Mouse (Mus musculus) brain, embryonic 18.5 days (tissue): ENCODE measurements at regions not wholly inside any gene's neighbourhood (a gene's known extent, or its start where the extent isn't known, plus 50 kb on each side); places are given as distances from the start of the nearest gene placed in this dataset.

Experiments
- DNase-seq: peaks from one replicate; pipeline ENCODE4 v3.0.0-alpha.2; 2012; ENCODE audit warnings: low read depth, low spot score

DNA sequence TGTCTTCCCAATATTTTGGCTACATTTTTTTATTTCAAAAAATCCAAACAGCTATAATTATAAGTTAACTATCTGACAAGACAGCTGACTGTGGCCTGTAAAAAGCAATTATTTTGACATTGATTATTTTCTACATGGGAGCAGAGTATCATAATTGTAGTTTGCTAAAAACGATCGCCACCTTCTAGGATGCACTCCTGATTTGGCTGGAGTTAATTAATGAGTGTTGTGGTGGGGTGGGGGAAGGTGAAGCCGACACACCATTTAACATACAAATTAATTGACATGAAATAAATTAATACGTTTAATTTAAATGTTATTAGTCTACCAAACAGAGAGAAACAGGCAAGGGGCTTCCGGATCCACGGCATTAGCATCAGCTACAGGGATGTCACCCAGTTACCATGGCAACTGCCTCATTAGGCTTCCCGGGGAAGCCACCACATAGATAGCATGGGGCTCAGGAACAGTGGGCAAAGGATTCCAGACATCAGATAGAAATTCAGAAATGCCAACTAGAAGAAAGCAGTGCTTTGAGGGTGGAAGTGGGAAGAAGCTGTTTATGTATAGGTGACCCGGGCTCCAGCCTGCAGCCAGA, 255.9 kb downstream of the Prdm2 start:
- DNase-seq, result peak; percentile 71

DNA sequence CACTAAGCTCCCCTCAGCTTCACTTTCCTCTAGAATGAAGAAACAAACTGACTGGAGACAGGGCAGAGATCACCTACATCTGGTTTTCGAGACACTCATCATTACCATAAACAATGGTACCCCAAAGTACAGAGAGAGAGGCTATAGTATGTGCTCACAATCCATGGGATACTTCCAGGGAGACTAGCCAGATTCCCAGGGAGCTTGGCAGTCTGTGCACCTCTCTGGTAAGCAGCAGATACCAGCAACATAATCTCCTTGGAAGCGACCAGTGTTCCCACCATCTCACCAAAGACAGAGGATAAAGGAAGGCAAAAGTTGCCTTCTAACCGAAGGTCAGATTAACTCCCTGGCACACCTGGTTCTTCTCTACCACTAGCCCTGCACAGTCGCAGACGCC, 256.4 kb downstream of the Prdm2 start:
- DNase-seq, result no peak

DNA sequence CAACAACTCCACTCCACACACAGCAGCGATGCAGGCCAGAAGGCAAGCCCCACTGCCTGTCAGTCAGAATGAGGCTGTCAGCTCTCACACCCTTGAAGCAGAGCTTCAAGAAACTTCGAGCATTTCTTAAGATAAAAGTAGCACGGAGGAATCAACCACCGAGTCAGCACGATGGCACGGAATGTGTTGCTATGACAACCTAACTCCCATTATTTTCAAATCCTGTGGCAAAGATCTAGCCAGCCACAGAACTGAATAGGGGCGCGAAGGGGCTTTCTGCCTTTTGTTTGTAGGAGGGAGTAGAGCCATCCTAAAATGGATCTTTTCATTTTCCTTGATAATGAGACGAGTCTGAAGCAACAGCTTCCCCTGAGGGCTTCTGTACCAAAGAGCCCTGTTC, 259.1 kb downstream of the Prdm2 start:
- peak; percentile 68 for DNase-seq

DNA sequence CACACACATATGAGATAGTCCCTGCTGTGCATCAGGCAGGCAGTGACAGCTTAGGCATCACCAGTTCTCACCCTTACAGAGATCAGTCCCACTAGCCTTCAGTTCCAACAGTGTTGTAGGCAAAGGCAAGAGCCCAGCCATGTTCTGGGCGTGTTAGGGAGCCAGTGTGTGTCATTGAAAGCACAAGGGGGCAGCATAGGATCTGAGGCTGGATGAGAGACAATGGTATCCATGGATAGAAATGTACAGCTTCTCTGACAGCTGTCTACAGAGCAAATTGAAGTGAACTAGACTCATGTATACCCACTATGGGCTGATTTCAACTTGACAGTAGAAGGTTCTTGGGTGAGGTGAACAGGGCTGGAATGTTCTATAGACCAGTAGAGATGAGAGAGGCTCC, 259.9 kb downstream of the Prdm2 start:
- no peak for DNase-seq

DNA sequence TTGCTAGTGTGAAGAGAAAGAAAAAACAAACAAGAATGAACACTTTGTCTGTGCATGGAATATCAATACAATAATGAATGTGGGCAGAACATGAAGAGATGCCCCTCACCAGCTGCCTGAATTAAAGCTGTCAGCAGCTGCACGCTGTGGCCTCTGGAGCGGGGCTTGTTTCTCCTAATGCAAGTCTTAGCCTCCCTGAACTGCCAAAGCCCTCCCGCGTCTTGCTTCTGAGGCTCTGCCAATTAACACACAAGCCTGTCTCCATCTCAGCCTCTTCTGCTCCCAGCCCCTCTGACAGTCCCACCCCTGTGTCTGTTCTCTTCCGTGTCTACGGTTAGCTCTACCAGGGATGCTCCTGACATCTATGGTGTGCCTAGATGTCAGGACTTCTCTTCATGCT, 265.1 kb downstream of the Prdm2 start:
- DNase-seq, result no peak

DNA sequence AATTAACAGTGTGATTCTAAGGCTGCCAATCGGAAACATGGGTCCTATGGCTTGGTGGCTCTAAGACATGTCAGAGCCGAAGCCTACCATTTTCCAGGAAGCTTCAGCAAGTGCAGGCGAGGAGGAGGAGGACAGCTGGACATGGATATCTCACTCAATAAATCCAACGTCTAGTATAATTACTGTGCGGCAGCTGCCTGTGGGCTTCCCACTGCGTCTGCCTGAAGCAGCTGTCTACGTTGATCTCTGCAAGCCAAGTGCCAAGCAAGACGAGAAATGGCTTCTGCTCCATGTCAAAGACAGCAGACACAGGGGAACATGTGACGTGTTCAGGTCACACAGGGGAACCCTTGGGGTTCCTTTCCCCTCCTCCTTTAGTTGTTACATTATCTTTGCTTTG, 279.2 kb downstream of the Prdm2 start:
- DNase-seq, result no peak

DNA sequence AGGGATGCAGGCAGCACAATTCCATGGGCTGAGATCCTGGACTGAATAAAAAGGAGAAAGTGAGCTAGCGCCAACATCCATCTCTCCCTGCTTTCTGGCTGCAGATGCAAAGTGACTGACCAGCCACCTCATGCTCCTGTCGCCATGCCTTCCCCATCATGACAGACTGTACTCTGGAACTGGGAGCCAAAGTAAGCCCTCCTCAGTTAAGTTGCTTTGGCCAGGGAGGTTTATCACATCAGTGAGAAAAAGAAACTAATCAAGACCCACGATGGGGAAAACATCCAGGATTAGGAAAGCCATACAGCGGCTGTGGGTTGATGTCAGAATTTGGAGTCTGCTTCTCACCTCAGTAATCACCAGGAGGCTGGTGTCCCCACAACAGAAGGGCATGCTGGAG, 283.6 kb downstream of the Prdm2 start:
- no peak for DNase-seq

DNA sequence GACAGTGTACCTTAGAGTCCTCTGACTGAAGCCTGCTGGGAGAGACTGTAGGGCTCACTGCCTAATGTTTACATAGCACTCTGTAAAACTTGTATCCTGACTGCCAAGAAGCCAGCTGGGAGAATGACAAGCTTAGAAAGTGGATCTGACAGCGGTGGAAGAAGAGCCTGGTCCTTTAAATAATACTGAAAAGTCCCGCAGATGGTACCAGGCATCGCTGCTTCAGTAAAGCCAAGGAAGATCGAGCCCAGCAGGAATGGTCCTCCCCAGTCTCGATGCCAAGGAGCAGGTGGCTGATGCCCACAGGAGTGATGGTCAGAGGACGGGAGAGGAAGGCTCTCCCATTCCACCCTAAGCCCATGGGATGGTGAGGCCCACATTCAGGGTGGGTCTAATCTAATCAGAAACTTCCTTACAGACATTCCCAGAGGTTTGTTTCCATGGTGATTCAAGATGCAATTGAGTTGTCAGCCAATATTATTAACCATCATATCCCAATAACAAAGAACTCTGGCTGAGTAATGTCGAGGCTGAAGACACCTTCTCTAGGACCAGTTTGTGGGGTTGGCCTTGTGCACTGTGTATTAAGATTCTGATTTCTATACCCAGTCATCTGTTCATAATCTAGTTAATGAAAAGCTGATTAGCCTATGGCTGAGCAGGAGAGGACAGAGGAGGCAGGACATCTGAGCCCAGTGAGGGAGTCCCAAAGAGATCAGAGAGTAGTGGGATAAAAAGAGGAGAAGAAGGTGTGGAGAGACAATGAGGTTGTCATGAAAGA, 285.3 kb downstream of the Prdm2 start:
- no peak for DNase-seq

DNA sequence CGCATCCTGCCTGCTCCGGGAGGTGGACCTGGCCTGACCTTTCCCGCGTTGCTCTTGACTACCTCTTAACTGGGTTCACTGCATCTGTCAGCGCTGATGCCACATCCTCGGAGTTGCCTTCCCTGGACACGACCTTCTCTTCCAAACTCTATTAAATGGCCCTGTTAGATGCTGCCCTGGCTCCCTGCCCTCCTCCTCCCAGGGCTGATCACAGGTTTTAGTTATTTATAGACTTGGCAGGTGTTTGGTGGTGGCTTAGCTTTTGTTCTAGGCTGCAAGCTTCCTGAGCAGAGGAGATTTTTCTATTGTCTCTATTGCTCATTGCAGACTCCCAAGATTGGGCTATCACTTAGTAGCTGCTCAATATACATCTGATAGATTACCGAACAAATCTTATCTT, 287.7 kb downstream of the Prdm2 start:
- DNase-seq, result no peak

DNA sequence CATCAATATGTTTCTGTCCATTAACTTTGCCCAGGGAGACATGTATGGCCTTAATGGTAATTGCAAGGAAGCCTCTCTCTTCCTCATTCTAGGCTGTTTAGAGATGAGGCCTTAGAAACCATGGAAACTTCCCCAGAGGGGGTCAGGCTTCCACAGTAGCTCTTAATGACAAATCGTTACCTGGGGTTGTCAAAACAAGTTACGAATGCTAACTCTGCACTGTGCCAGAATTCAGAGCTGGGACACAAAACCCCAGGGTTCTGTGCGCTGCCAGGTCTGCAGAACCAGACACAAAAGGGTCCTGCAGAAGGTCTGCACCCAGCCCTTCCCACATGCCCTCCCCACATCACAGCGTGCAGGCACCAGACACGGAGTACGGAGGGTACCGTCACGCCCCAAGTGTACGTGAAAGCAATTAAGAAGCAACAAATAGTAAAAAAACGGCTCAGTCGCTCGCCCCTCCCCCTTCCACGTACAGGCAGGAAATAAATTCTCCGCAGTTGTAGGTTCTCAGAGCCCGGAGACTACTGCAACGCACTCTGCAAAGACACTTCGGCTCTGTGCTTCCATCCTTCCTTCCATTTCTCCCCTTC, 303.3 kb downstream of the Prdm2 start:
- DNase-seq, result no peak

DNA sequence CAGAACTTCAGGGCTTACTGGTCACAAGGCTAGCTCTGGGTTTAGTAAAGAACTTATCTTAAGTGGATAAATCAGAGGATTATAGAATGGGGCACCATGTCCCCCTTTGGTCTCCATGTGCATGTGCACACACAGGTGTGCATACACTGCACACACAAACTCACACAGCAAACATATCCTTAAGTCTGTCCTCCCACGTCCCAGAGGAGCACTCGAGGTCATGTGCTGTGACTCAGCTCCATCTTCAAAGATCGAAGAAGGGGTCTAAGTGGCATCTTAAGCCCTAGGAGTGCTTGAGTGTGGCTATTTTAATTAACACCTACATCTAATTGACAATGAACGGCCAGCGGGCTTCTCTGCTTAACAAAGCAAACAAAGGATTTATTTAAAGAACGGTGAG, 304.0 kb downstream of the Prdm2 start:
- DNase-seq, result no peak

DNA sequence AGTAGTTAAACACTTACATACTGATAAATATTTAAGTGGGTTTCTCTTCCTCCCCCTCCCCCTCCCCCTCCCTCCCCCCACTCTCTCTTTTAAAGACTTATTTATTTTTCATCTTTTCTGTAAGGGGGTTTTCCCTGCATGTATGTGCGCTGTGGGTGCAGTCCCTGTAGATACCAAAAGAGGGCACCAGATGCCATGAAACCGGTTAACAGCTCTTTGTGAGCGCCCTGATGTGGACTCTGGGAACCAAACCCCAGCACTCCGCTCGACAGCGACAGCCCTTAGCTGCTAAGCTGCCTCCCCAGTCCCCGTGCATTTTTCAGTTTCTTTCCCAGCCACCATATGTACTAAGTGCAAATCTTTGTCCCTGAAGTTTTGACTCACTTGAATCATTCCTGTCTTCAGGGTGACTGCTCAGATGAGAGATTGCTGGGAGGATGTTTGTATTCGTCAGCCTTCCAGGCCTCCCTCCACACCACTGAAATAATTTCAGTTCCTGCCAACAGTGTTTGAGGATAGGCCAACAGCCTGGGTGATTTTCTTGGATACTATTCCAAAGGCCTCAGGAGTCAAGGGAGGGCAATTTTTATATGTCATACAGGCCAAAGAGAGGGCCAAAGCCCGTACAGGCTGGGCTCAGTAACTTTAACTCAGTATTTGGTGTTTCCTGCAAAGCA, 309.3 kb downstream of the Prdm2 start:
- no peak for DNase-seq

DNA sequence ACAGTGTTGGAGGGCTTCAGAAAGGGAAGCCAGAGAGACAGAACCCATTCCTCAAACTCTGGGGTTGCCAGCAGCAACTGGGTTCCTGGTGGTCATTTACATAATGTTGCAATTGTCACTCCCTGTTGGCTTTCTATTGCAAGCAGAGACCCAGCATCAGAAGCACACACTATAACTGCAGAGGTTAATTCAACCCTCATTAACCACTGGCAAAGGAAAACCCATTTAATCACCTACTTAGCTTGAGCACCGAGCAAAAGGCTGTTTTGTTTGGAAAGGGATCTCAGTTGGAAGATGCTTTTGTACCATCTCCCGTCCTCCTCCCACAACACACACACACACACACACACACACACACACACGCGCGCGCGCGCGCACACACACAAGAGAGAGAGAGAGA, 312.0 kb downstream of the Prdm2 start:
- no peak for DNase-seq

DNA sequence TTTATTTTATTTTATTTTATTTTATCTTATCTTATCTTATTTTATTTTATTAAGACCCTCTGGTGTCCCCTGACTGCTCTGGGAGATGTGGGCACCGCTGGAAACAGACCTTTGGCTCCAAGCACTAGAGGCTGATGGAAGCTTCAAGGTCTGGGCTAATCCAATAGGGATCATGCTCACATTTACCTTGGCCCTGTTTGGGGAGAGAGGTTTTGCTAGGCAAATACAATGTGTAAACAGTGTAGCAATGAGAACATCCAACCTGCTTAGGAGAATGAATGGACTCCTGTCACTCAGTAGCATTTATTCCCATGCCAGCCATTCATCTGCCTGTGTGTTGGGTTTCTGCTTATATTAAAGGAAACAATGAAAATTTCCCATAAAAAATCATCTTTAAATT, 313.8 kb downstream of the Prdm2 start:
- no peak for DNase-seq

DNA sequence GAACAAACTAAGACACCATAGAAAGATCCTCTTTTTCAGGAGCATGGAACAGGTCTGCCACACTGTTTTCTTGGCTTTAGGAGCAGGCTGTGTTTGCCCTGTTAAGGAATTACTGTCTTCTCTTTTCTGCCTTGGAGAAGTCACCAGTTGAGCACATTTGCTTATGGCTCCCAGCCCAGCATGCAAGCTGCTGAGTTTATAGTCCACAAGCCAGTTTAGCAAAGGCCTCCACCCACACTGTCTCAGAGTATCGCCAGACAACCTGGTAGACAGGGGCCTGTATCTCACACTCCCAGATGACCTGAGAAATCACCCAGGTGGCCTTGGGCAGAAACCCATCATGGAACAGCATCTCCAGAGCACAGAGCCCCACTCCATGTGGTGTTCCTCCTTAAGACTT, 322.1 kb downstream of the Prdm2 start:
- DNase-seq, result no peak

DNA sequence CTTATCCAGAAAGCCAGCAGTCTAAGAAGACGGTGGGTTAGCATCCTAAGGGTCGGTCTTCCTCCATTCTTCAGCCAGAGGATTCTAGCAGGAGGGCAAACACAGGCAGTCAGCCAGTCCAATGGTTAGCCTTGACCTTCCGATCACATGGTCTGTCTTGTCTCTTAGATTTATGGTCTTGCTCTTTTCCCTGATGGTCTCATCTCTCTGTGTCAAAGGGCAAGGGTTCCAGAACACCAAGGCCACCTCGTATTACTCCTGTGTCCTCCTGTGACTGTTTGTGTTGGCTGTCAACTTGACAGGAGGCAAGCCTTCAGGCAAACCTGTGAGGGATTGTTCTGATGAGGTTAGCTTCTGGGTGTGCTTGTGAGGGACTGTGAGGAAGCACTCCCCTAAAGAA, 323.9 kb downstream of the Prdm2 start:
- DNase-seq, result no peak

DNA sequence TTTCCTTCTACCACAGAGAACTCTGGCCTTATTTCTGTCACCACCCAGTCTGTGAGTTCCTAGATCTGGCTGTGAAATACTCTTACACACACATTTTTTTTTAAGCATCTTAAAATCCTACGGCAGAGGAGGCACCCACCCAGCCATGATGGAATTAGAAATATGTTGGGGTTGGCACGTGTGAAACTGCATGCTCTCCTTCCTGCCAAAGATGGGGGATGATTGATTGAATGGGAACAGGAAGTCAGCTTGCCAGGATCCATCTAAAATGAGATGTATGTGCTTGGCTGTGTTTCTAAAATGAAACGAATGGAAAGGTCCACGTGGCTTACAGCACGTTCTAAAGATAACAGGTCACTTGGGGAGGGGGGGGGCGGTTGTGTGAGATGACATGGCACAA, 324.9 kb downstream of the Prdm2 start:
- peak; percentile 76 for DNase-seq

DNA sequence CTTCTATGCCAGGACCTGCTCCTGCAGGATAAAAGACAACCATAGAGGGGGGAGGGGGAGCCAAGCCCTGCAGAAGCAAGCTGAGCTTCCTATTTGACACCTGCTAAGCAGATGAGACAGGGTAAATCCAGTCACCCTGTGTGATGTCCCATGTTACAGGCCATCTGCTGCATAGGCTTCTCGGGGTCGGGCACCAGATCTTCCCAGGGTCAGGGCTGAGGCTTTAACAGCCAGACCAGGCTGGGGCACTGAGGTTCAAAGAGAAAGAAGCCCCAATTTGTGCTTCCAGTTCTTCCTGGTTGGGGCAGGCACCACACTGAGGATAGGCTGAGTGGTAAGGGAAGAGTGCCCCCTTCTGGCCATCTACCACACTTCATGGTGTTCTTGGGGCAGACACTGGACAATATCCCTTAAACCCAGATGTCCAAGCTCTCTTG, 332.5 kb downstream of the Prdm2 start:
- DNase-seq, result no peak

DNA sequence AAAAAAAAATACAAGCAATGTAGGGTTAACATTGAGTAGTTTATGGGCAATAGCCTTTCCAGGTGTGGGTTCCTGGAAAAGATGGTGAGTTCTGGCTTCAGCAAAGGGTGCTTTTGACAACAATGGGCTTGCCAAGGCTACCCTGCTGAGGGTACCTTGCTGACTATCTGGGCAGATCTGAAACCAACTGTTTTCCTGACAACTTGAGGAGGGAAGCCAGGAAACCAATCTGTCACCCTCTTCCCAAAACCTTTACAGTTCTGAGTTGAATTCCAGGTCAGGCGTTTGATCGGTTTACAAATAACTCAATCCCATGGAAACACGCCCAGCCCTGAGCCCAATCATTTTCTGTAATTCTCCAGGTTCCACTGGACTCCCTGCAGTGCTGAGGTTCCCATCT, 336.6 kb downstream of the Prdm2 start:
- DNase-seq, result no peak

DNA sequence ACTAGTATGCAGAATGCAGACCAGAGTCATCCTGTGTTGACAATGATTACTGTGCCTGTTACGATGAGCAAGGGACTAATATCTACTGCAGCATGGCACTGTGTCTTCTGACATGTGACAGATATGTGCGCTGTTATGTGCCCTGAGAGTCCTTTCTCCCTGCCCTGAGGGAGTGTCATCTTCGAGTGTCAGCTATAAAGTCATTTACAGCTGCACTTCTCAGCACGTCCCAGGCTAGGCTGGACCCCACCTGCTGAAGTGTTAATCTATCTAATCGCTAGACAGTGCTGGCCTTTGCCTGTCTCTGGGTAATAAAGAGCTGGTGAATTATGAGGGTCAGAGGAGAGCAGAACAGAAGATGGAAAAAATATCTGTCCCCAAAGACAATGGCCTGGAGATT, 337.7 kb downstream of the Prdm2 start:
- DNase-seq, result no peak

DNA sequence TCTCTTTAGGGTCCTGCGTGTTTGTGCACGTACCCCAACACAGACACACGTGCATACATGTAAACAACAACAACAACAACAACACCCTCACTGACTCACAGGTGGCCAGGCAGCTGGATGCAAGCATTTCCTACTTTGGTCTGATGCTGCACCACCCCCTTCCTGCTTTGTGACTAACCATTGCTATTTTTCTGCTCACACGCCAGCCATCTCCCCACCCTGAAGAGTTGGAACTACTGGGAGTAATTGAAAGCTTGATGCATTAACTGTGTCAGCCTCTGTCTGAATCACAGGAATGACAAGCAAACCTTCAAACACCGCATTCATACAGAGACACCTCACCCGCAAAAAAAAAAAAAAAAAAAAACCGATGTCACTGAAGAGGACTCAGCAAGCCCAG, 346.5 kb downstream of the Prdm2 start:
- DNase-seq, result no peak

DNA sequence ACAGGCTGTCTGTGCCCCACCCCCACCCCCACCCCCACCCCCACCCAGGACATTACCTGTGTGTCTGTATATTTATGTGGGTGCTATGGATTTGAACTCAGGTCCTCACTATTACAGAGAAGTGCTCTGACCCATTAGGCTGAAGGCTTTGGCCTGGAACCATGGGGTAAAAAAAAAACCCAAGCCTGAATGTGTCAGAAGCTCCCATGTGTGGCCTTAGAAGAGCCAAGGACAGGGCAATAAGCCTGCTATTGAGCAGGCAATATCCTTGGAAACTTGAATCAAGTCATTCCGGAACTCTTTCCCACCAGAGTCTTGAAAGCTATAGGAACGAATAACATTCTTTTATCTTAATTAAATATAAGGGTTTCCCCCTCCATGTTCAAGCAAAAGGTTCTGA, 347.2 kb downstream of the Prdm2 start:
- no peak for DNase-seq

DNA sequence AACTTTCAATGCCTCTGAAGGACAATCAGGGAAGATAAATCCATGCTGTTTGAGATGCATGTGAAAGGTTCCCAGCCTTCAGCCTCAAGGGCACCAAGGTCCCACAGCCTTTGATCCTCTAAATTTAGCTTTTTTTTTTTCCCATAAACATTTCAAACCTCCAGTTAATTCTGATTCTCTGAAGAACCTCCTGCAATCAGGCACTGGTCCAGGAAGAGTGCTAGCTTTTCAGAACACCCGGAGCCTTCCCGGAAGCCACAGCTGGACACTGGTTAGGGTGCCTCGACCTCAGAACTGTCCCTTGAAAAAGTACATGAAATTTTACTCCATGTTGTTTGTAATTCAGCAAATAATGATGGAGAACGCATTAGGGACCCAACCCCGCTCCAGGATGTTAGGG, 348.9 kb downstream of the Prdm2 start:
- no peak for DNase-seq
